Mouse (Mus musculus): ENCODE data around the gene Pitx2. TPM values are rescaled to one million over a fixed set of nuclear protein-coding genes. Genes with fewer than 3 reads are reported as not detected.
A peak's percentile ranks its signal among the peaks of the same experiment; 100 is the strongest.

Gene Pitx2
- polyA plus RNA-seq, 1 experiment from 2014 or later, result 11.9 TPM

- DNase-seq (ENCODE audit: low spot score) (peak; percentile 66), ATAC-seq (replicated peaks; ENCODE audit: low FRiP score) (no peak)
- H3K4me3 ChIP-seq (ENCODE audit: low read depth, low read length), result no peak overlapping the region
- no peak overlapping the region for H3K4me2 ChIP-seq (ENCODE audit: low read depth, low read length, severe bottlenecking)
- no peaks in the 10 kb centered on the region for H3K4me1 ChIP-seq (replicated peaks; ENCODE audit: control insufficient read depth, insufficient read depth, low read length)
- H3K36me3 ChIP-seq (ENCODE audit: control insufficient read depth, insufficient read depth, low read length), result no peaks in the 10 kb centered on the region
- under 1% methylated on average over 26 of the region's 26 CpGs for WGBS
- H3K9ac ChIP-seq (ENCODE audit: low read length), result no peak overlapping the region
- H3K27ac ChIP-seq (ENCODE audit: low read depth, low read length), result no peak overlapping the region
- no peaks in the 10 kb centered on the region for H3K9me3 ChIP-seq (ENCODE audit: control insufficient read depth, low read length)
- H3K27me3 ChIP-seq (ENCODE audit: control insufficient read depth, insufficient read depth, low read length), result peaks cover 75% of the 10 kb centered on the region
Measured at GRCm38 (mm10) chr3:129223964-129224805, 24.5 kb downstream of the Pitx2 start.

GRCm38 (mm10) chr3:129224806-129225576 lies 25.3 kb downstream of the Pitx2 start:
- Histone ChIP-seq H3K4me2 (ENCODE audit: low read depth, low read length, severe bottlenecking) (no peak overlapping the region), H3K9ac (ENCODE audit: low read length) (no peak overlapping the region), H3K27ac (ENCODE audit: low read depth, low read length) (no peak overlapping the region), H3K36me3 (ENCODE audit: control insufficient read depth, insufficient read depth, low read length) (no peaks in the 10 kb centered on the region), H3K9me3 (ENCODE audit: control insufficient read depth, low read length) (no peaks in the 10 kb centered on the region), H3K4me1 (replicated peaks; ENCODE audit: control insufficient read depth, insufficient read depth, low read length) (no peaks in the 10 kb centered on the region), H3K4me3 (ENCODE audit: low read depth, low read length) (no peak overlapping the region), H3K27me3 (ENCODE audit: control insufficient read depth, insufficient read depth, low read length) (peaks cover 70% of the 10 kb centered on the region)
- ATAC-seq (replicated peaks; ENCODE audit: low FRiP score) (no peak), DNase-seq (ENCODE audit: low spot score) (no peak)
- WGBS, result under 1% methylated on average over 40 of the region's 40 CpGs

GRCm38 (mm10) chr3:129225577-129226289 lies 26.1 kb downstream of the Pitx2 start:
- under 1% methylated on average over 12 of the region's 13 CpGs for WGBS
- Histone ChIP-seq H3K9me3 (ENCODE audit: control insufficient read depth, low read length) (no peaks in the 10 kb centered on the region), H3K4me3 (ENCODE audit: low read depth, low read length) (no peak overlapping the region), H3K4me1 (replicated peaks; ENCODE audit: control insufficient read depth, insufficient read depth, low read length) (no peaks in the 10 kb centered on the region), H3K4me2 (ENCODE audit: low read depth, low read length, severe bottlenecking) (no peak overlapping the region), H3K36me3 (ENCODE audit: control insufficient read depth, insufficient read depth, low read length) (no peaks in the 10 kb centered on the region), H3K9ac (ENCODE audit: low read length) (no peak overlapping the region), H3K27ac (ENCODE audit: low read depth, low read length) (no peak overlapping the region), H3K27me3 (ENCODE audit: control insufficient read depth, insufficient read depth, low read length) (peaks cover 66% of the 10 kb centered on the region)
- ATAC-seq (replicated peaks; ENCODE audit: low FRiP score), result 0 out of 2 replicates have a peak, but pooled peaks have one; percentile 22
- no peak for DNase-seq (ENCODE audit: low spot score)

GRCm38 (mm10) chr3:129226681-129227080 lies 27.0 kb downstream of the Pitx2 start:
- Histone ChIP-seq H3K27ac (ENCODE audit: low read depth, low read length) (no peak overlapping the region), H3K36me3 (ENCODE audit: control insufficient read depth, insufficient read depth, low read length) (no peaks in the 10 kb centered on the region), H3K9ac (ENCODE audit: low read length) (no peak overlapping the region), H3K4me3 (ENCODE audit: low read depth, low read length) (no peak overlapping the region), H3K4me2 (ENCODE audit: low read depth, low read length, severe bottlenecking) (no peak overlapping the region), H3K9me3 (ENCODE audit: control insufficient read depth, low read length) (no peaks in the 10 kb centered on the region), H3K27me3 (ENCODE audit: control insufficient read depth, insufficient read depth, low read length) (peaks cover 58% of the 10 kb centered on the region), H3K4me1 (replicated peaks; ENCODE audit: control insufficient read depth, insufficient read depth, low read length) (no peaks in the 10 kb centered on the region)
- 2% methylated on average over 6 of the region's 6 CpGs for WGBS
- no peak for ATAC-seq (replicated peaks; ENCODE audit: low FRiP score)
- DNase-seq (ENCODE audit: low spot score), result no peak

- Histone ChIP-seq H3K4me2 (ENCODE audit: low read depth, low read length, severe bottlenecking) (no peak overlapping the region), H3K36me3 (ENCODE audit: control insufficient read depth, insufficient read depth, low read length) (no peaks in the 10 kb centered on the region), H3K27ac (ENCODE audit: low read depth, low read length) (no peak overlapping the region), H3K9me3 (ENCODE audit: control insufficient read depth, low read length) (no peaks in the 10 kb centered on the region), H3K4me3 (ENCODE audit: low read depth, low read length) (no peak overlapping the region), H3K27me3 (ENCODE audit: control insufficient read depth, insufficient read depth, low read length) (peaks cover 53% of the 10 kb centered on the region), H3K4me1 (replicated peaks; ENCODE audit: control insufficient read depth, insufficient read depth, low read length) (no peaks in the 10 kb centered on the region), H3K9ac (ENCODE audit: low read length) (no peak overlapping the region)
- 6% methylated on average over 5 of the region's 5 CpGs for WGBS
- ATAC-seq (replicated peaks; ENCODE audit: low FRiP score) (no peak), DNase-seq (ENCODE audit: low spot score) (no peak)
Measured at GRCm38 (mm10) chr3:129227331-129227730, 27.7 kb downstream of the Pitx2 start.

GRCm38 (mm10) chr3:129238010-129238409 lies 38.3 kb downstream of the Pitx2 start:
- 85% methylated on average over 1 of the region's 1 CpGs for WGBS
- H3K27ac ChIP-seq (ENCODE audit: low read depth, low read length), result no peak overlapping the region
- no peaks in the 10 kb centered on the region for H3K9me3 ChIP-seq (ENCODE audit: control insufficient read depth, low read length)
- no peak overlapping the region for H3K4me3 ChIP-seq (ENCODE audit: low read depth, low read length)
- no peak overlapping the region for H3K9ac ChIP-seq (ENCODE audit: low read length)
- H3K4me2 ChIP-seq (ENCODE audit: low read depth, low read length, severe bottlenecking), result no peak overlapping the region
- H3K36me3 ChIP-seq (ENCODE audit: control insufficient read depth, insufficient read depth, low read length), result no peaks in the 10 kb centered on the region
- H3K27me3 ChIP-seq (ENCODE audit: control insufficient read depth, insufficient read depth, low read length), result no peaks in the 10 kb centered on the region
- DNase-seq (ENCODE audit: low spot score) (no peak), ATAC-seq (replicated peaks; ENCODE audit: low FRiP score) (no peak)
- H3K4me1 ChIP-seq (replicated peaks; ENCODE audit: control insufficient read depth, insufficient read depth, low read length), result no peaks in the 10 kb centered on the region

- no peaks in the 10 kb centered on the region for H3K9me3 ChIP-seq (ENCODE audit: control insufficient read depth, low read length)
- no peaks in the 10 kb centered on the region for H3K4me1 ChIP-seq (replicated peaks; ENCODE audit: control insufficient read depth, insufficient read depth, low read length)
- H3K4me2 ChIP-seq (ENCODE audit: low read depth, low read length, severe bottlenecking), result no peak overlapping the region
- no peak overlapping the region for H3K27ac ChIP-seq (ENCODE audit: low read depth, low read length)
- 27% methylated on average over 13 of the region's 13 CpGs for WGBS
- no peaks in the 10 kb centered on the region for H3K36me3 ChIP-seq (ENCODE audit: control insufficient read depth, insufficient read depth, low read length)
- H3K9ac ChIP-seq (ENCODE audit: low read length), result no peak overlapping the region
- no peak overlapping the region for H3K4me3 ChIP-seq (ENCODE audit: low read depth, low read length)
- ATAC-seq (replicated peaks; ENCODE audit: low FRiP score), result no peak
- H3K27me3 ChIP-seq (ENCODE audit: control insufficient read depth, insufficient read depth, low read length), result no peaks in the 10 kb centered on the region
- no peak for DNase-seq (ENCODE audit: low spot score)
Measured at GRCm38 (mm10) chr3:129238664-129239258, 39.1 kb downstream of the Pitx2 start.

- DNase-seq (ENCODE audit: low spot score), result no peak
- no peaks in the 10 kb centered on the region for H3K4me1 ChIP-seq (replicated peaks; ENCODE audit: control insufficient read depth, insufficient read depth, low read length)
- H3K27me3 ChIP-seq (ENCODE audit: control insufficient read depth, insufficient read depth, low read length), result no peaks in the 10 kb centered on the region
- H3K4me2 ChIP-seq (ENCODE audit: low read depth, low read length, severe bottlenecking), result no peak overlapping the region
- H3K27ac ChIP-seq (ENCODE audit: low read depth, low read length), result no peak overlapping the region
- no peak overlapping the region for H3K9ac ChIP-seq (ENCODE audit: low read length)
- 88% methylated on average over 9 of the region's 9 CpGs for WGBS
- no peak for ATAC-seq (replicated peaks; ENCODE audit: low FRiP score)
- H3K4me3 ChIP-seq (ENCODE audit: low read depth, low read length), result no peak overlapping the region
- H3K9me3 ChIP-seq (ENCODE audit: control insufficient read depth, low read length), result no peaks in the 10 kb centered on the region
- H3K36me3 ChIP-seq (ENCODE audit: control insufficient read depth, insufficient read depth, low read length), result no peaks in the 10 kb centered on the region
Measured at GRCm38 (mm10) chr3:129250997-129251396, 51.3 kb downstream of the Pitx2 start.
